Mouse (Mus musculus) adrenal gland, adult 2 months (tissue): ENCODE data around the gene 2900011O08Rik. TPM values are rescaled to one million over a fixed set of nuclear protein-coding genes. Genes with fewer than 3 reads are reported as not detected.

Source experiments
- DNase-seq: peaks from one replicate; pipeline ENCODE4 v3.0.0; 2021
- microRNA-seq, 2 experiments: library from miRNA; unstranded; fragments of <30 nt; microRNA quantifications; one replicate each; pipeline ENCODE4 v1.2.0; 2021
- polyA plus RNA-seq: library from polyadenylated mRNA; depleted of rRNA; stranded (reverse); fragments of >200 nt; gene quantifications from 2 replicates; pipeline ENCODE4 v1.2.3, GENCODE M21; 2012; rRNA removed
- total RNA-seq, 2 experiments: library from RNA; stranded (reverse); gene quantifications; 2 replicates each; pipeline ENCODE4 v1.2.3; 2021

2900011O08Rik gene
- total and polyA plus RNA-seq, 3 experiments: 0.86 to 1.2 (median 0.89) TPM

GRCm38 (mm10) chr16:14137976-14138561, 151.7 kb downstream of the 2900011O08Rik start:
- DNase-seq: no peak

DNA sequence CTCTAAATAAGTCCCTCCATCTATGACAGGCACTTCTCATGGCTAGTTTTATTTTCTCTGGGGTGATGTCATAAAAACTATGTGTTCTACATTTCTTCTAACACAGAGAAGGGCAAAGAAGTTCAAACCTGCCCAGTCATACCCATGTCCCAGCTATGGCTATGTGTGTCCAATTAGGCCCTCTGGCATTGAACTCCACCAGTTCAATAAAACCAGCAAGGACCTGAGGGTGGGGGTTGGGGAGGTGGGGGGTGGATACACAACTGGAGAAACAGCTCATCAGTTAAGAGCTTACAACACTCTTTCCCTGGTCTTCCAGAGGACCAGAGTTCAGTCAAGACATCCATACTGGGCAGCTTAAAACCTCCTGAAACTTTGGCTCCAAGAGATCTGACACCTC, 152.7 kb downstream of the 2900011O08Rik start:
- no peak for DNase-seq

GRCm38 (mm10) chr16:14143298-14143697, 156.9 kb downstream of the 2900011O08Rik start:
- DNase-seq: no peak

DNA sequence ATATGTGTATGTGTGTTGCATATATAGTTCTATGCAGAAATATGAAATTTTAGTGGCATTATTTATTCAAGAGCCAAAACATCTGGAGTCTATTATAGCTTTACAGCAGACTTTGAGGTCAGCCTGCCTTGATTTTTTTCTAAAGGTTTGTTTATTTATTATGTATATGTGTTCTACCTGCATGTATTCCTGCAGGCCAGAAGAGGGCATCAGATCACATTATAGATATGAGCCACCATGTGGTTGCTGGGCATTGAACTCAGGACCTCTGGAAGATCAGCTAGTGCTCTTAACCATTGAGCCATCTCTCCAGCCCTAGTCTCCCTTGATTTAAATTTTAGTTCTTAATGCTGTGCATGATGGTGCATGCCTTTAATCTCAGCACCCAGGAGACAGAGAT, 161.3 kb downstream of the 2900011O08Rik start:
- no peak for DNase-seq

Small RNAs within 50 kb of the gene (microRNA-seq; reads per million reads assigned to microRNA genes)
- 0 reads per million in 2 experiments for gene Gm27671

Other genes starting within 250 kb of the 2900011O08Rik start
- gene Rrn3, start 205.9 kb upstream of the 2900011O08Rik start, total RNA-seq: 10 to 100 TPM; 43.9 to 48.0 TPM
- 9.4 and 17.2 TPM in 2 replicates for gene Rrn3, start 205.9 kb upstream of the 2900011O08Rik start, polyA plus RNA-seq
- 10 to 100 TPM; 54.7 to 61.5 TPM for gene Ntan1, start 167.8 kb upstream of the 2900011O08Rik start, total RNA-seq
- 37.4 and 38.2 TPM in 2 replicates for gene Ntan1, start 167.8 kb upstream of the 2900011O08Rik start, polyA plus RNA-seq
- 100 to 1,000 TPM in 1 of 2 experiments, 10 to 100 TPM in 1; 81.1 to 107 TPM for gene Pdxdc1, start 83.5 kb upstream of the 2900011O08Rik start, total RNA-seq
- 31.1 and 36.8 TPM in 2 replicates for gene Pdxdc1, start 83.5 kb upstream of the 2900011O08Rik start, polyA plus RNA-seq
- 10 to 100 TPM; 10.5 to 12.3 TPM for gene Mpv17l, start 83.4 kb upstream of the 2900011O08Rik start, total RNA-seq
- 7.2 and 7.5 TPM in 2 replicates for gene Mpv17l, start 83.4 kb upstream of the 2900011O08Rik start, polyA plus RNA-seq
- gene Ifitm7, start 284 bp downstream of the 2900011O08Rik start, total RNA-seq: not detected
- gene Ifitm7, start 284 bp downstream of the 2900011O08Rik start, polyA plus RNA-seq: not detected in 2 replicates
- gene Nde1, start 176.7 kb downstream of the 2900011O08Rik start, total RNA-seq: 10 to 100 TPM; 35.8 to 45.5 TPM
- gene Nde1, start 176.7 kb downstream of the 2900011O08Rik start, polyA plus RNA-seq: 36.3 and 39.3 TPM in 2 replicates
- 100 to 1,000 TPM in 1 of 2 experiments, 10 to 100 TPM in 1; 84.4 to 127 TPM for gene Marf1, start 176.7 kb downstream of the 2900011O08Rik start, total RNA-seq
- 13.2 and 17.0 TPM in 2 replicates for gene Marf1, start 176.7 kb downstream of the 2900011O08Rik start, polyA plus RNA-seq